Mouse (Mus musculus) ES-E14 (cell line): Measurements from ENCODE around the gene Trarg1. TPM values are rescaled to one million over a fixed set of nuclear protein-coding genes. Genes with fewer than 3 reads are reported as not detected.

Experiments
- DNase-seq: peaks from one replicate; pipeline ENCODE4 v3.0.0-alpha.2; 2013; ENCODE audit warnings: low read depth, low spot score
- H3K27ac ChIP-seq: 2 replicates; pipeline ENCODE4 v1.5.1; 2012; ENCODE audit warnings: low read depth, mild to moderate bottlenecking, low read length, moderate library complexity, mixed read lengths; ENCODE audit not compliant: poor library complexity, insufficient read depth, severe bottlenecking
- H3K36me3 ChIP-seq: 2 replicates; pipeline ENCODE4 v1.6.1; 2012; ENCODE audit warnings: mild to moderate bottlenecking, low read length, moderate library complexity, mixed read lengths; ENCODE audit not compliant: control insufficient read depth, poor library complexity, insufficient read depth, severe bottlenecking
- H3K4me1 ChIP-seq, 2 experiments: fragments of 150-350 bp in 1 of 2; sonication (generic) in 1 of 2; 2 replicates each; pipeline ENCODE4 v1.6.1; 2012; ENCODE audit warnings: low read length in 2 of 2, mild to moderate bottlenecking in 1 of 2, mixed read lengths in 1 of 2; ENCODE audit not compliant: control insufficient read depth in 2 of 2, insufficient read depth in 2 of 2, poor library complexity in 1 of 2
- H3K4me3 ChIP-seq, 2 experiments: fragments of 150-350 bp in 1 of 2; sonication (generic) in 1 of 2; 2 replicates each; pipeline ENCODE4 v1.5.1; 2012; ENCODE audit warnings: low read length in 2 of 2, low read depth in 1 of 2, mild to moderate bottlenecking in 1 of 2, mixed read lengths in 1 of 2; ENCODE audit not compliant: insufficient read depth in 1 of 2, poor library complexity in 1 of 2, severe bottlenecking in 1 of 2
- H3K9ac ChIP-seq: 2 replicates; pipeline ENCODE4 v1.6.1; 2012; ENCODE audit warnings: low read depth, mild to moderate bottlenecking, low read length, mixed read lengths; ENCODE audit not compliant: poor library complexity, insufficient read depth, severe bottlenecking
- H3K9me3 ChIP-seq: fragments of 150-350 bp; sonication (generic); 2 replicates; pipeline ENCODE4 v1.6.1; 2012; ENCODE audit warnings: low read depth, mild to moderate bottlenecking, low read length; ENCODE audit not compliant: control insufficient read depth, insufficient read depth
- CHD2 ChIP-seq: IDR thresholded peaks from 2 replicates; pipeline ENCODE4 v1.6.1; 2014; ENCODE audit warnings: mild to moderate bottlenecking, low read depth, low read length, inconsistent platforms
- HCFC1 ChIP-seq: IDR thresholded peaks from 2 replicates; pipeline ENCODE4 v1.6.1; 2012; ENCODE audit warnings: low read length, inconsistent platforms, borderline replicate concordance; ENCODE audit not compliant: insufficient read depth
- MAFK ChIP-seq: IDR thresholded peaks from 2 replicates; pipeline ENCODE4 v1.6.1; 2014; ENCODE audit warnings: mild to moderate bottlenecking, low read depth, low read length, inconsistent platforms; ENCODE audit not compliant: insufficient read depth
- ZC3H11A ChIP-seq: IDR thresholded peaks from 2 replicates; pipeline ENCODE4 v1.6.1; 2012; ENCODE audit warnings: low read depth, mild to moderate bottlenecking, inconsistent platforms, low read length, borderline replicate concordance
- ZNF384 ChIP-seq: IDR thresholded peaks from 2 replicates; pipeline ENCODE4 v1.6.1; 2012; ENCODE audit warnings: low read depth, low read length, inconsistent platforms
- in situ Hi-C, 2 experiments: fragments of 600-800 bp; cut with MboI; formaldehyde crosslinking; loops; one replicate each; pipeline ENCODE4 v1.15.1; 2025; ENCODE audit warnings: low sequenced_read_pairs in 2 of 2, inconsistent platforms in 1 of 2; ENCODE audit not compliant: unreplicated experiment in 2 of 2
- total RNA-seq: library from RNA; depleted of rRNA; stranded (reverse); fragments of 300-350 nt; gene quantifications from 2 replicates; pipeline ENCODE4 v1.2.3, GENCODE M21; 2012; rRNA removed

Trarg1 gene
- total RNA-seq, 1 experiment, result not detected

DNA sequence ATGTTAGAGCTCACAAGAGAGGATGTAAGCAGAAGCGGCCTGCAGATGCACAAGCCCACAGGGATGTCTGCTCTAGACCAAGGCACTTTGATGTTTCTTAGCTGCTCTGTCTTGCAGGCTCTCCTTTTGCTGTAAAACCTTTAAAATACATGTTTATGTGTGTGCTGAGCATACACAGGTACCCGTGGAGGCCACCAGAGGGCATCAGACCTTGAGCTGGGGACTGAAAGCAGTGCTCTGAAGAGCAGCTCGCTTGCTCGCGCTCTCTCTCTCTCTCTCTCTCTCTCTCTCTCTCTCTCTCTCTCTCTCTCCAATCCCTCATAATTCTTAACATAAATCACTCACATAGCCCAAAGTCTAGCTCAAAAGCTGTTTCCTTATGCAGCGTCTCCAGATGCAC, 59.5 kb downstream of the Trarg1 start:
- H3K27ac ChIP-seq, result no peak overlapping the region
- TF ChIP-seq ZNF384 (no peak), ZC3H11A (no peak), CHD2 (no peak), HCFC1 (no peak), MAFK (no peak)
- H3K36me3 ChIP-seq, result peaks cover 3% of the 10 kb centered on the region; the same call in 1 of the 2 replicates
- in situ Hi-C loops, result no loop called here
- H3K4me3 ChIP-seq, result no peak overlapping the region
- no peak for DNase-seq
- no peak overlapping the region for H3K9ac ChIP-seq
- no peaks in the 10 kb centered on the region for H3K9me3 ChIP-seq
- H3K4me1 ChIP-seq, result no peaks in the 10 kb centered on the region

DNA sequence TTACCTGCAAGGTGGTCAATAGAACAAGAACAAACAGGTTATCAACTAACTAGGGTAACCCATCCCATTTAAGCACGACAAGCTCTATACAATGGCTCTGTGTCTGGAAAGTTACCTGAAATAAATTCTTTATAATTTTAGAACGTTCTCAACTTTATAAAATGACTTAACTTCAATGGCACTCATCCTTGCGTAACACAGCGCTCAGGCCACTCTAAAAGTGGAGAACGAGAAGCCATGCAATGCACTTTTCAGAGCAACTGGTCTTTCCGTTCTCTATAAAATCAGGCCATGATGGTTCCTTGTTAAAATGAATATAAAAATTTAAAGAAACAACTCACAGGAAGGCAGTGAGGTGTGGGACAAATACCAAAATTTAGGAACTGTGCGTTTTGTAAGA, 62.9 kb downstream of the Trarg1 start:
- H3K9ac ChIP-seq, result no peak overlapping the region
- peaks cover 6% of the 10 kb centered on the region for H3K36me3 ChIP-seq
- no peak overlapping the region for H3K27ac ChIP-seq
- TF ChIP-seq CHD2 (no peak), ZC3H11A (no peak), MAFK (no peak)
- H3K9me3 ChIP-seq, result no peaks in the 10 kb centered on the region
- H3K4me1 ChIP-seq, result no peaks in the 10 kb centered on the region
- in situ Hi-C loops, result no loop called here
- no peak for DNase-seq
- no peak overlapping the region for H3K4me3 ChIP-seq

- TF ChIP-seq MAFK (no peak), ZC3H11A (no peak), HCFC1 (no peak), CHD2 (no peak), ZNF384 (no peak)
- Histone ChIP-seq H3K9ac (no peak overlapping the region), H3K4me3 (no peak overlapping the region), H3K27ac (no peak overlapping the region), H3K9me3 (no peaks in the 10 kb centered on the region), H3K36me3 (peaks cover 10% of the 10 kb centered on the region), H3K4me1 (no peaks in the 10 kb centered on the region)
- in situ Hi-C loops, result no loop called here
- no peak for DNase-seq
These were observed 64.9 kb downstream of the Trarg1 start for GRCm38 (mm10) chr11:76744550-76744949.

DNA sequence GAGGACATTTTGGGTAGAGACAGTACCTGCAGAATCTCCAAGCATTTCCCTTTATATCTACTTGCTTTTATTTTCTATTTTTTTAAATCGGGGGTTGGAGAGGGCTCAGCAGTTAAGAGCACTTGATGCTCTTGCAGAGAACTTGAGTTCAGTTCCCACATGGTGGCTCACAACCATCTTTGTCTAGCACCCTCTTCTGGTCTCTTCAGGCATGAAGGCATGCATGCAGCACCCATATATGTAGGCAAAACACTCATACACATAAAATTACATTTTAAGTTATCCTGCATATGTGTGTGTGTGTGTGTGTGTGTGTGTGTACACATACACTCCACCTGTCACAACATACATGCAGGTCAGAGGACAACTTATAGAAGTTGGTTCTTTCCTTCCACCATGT, 66.3 kb downstream of the Trarg1 start:
- Histone ChIP-seq H3K4me1 (peaks cover 0 to 3% of the 10 kb centered on the region in 2 experiments; a peak in 2 of 4 replicates), H3K9me3 (no peaks in the 10 kb centered on the region), H3K36me3 (peaks cover 10% of the 10 kb centered on the region), H3K9ac (no peak overlapping the region), H3K4me3 (no peak overlapping the region), H3K27ac (no peak overlapping the region)
- no peak for DNase-seq
- in situ Hi-C loops, result no loop called here
- TF ChIP-seq ZC3H11A (no peak), CHD2 (no peak), HCFC1 (no peak), MAFK (no peak)

Other genes starting within 250 kb of the Trarg1 start
- gene Abr, start 57.5 kb upstream of the Trarg1 start, total RNA-seq, result 28.6 and 34.1 TPM in 2 replicates
- not detected in 2 replicates for gene Bhlha9, start 7.3 kb upstream of the Trarg1 start, total RNA-seq
- 10.9 and 18.3 TPM in 2 replicates for gene Gosr1, start 83.8 kb downstream of the Trarg1 start, total RNA-seq
- gene Cpd, start 167.2 kb downstream of the Trarg1 start, total RNA-seq, result 25.3 and 27.8 TPM in 2 replicates
- gene Tmigd1, start 222.4 kb downstream of the Trarg1 start, total RNA-seq, result not detected in 2 replicates
- 72.0 and 98.8 TPM in 2 replicates for gene Blmh, start 245.0 kb downstream of the Trarg1 start, total RNA-seq